Mouse (Mus musculus): ENCODE measurements at regions not wholly inside any gene's neighbourhood (a gene's known extent, or its start where the extent isn't known, plus 50 kb on each side); places are given as distances from the start of the nearest gene placed in this dataset.

GRCm38 (mm10) chr8:113250264-113250663 lies 385.1 kb upstream of the Mon1b start:
- DNase-seq (ENCODE audit: low spot score): no peak

- DNase-seq (ENCODE audit: low spot score): no peak
Measured at GRCm38 (mm10) chr8:113254076-113254475, 381.3 kb upstream of the Mon1b start.

GRCm38 (mm10) chr8:113259477-113259876 lies 375.9 kb upstream of the Mon1b start:
- DNase-seq (ENCODE audit: low spot score): no peak

GRCm38 (mm10) chr8:113263296-113263695 lies 372.1 kb upstream of the Mon1b start:
- no peak for DNase-seq (ENCODE audit: low spot score)

- DNase-seq (ENCODE audit: low spot score): no peak
Measured at GRCm38 (mm10) chr8:113271262-113271661, 364.1 kb upstream of the Mon1b start.

- no peak for DNase-seq (ENCODE audit: low spot score)
Measured at GRCm38 (mm10) chr8:113300273-113300843, 335.0 kb upstream of the Mon1b start.

- DNase-seq (ENCODE audit: low spot score): peak; percentile 10
Measured at GRCm38 (mm10) chr8:113303426-113303825, 332.0 kb upstream of the Mon1b start.

GRCm38 (mm10) chr8:113317169-113317568 lies 318.2 kb upstream of the Mon1b start:
- DNase-seq (ENCODE audit: low spot score): peak; percentile 5

GRCm38 (mm10) chr8:113331576-113331975 lies 303.8 kb upstream of the Mon1b start:
- no peak for DNase-seq (ENCODE audit: low spot score)

GRCm38 (mm10) chr8:113341306-113341705 lies 294.1 kb upstream of the Mon1b start:
- DNase-seq (ENCODE audit: low spot score): no peak

- no peak for DNase-seq (ENCODE audit: low spot score)
Measured at GRCm38 (mm10) chr8:113361900-113362299, 273.5 kb upstream of the Mon1b start.

- DNase-seq (ENCODE audit: low spot score): no peak
Measured at GRCm38 (mm10) chr8:113364181-113364580, 271.2 kb upstream of the Mon1b start.

- no peak for DNase-seq (ENCODE audit: low spot score)
Measured at GRCm38 (mm10) chr8:113383517-113383916, 251.9 kb upstream of the Mon1b start.

GRCm38 (mm10) chr8:113383974-113384373 lies 251.4 kb upstream of the Mon1b start:
- DNase-seq (ENCODE audit: low spot score): no peak

- no peak for DNase-seq (ENCODE audit: low spot score)
Measured at GRCm38 (mm10) chr8:113389504-113389903, 245.9 kb upstream of the Mon1b start.

- DNase-seq (ENCODE audit: low spot score): no peak
Measured at GRCm38 (mm10) chr8:113390038-113390437, 245.3 kb upstream of the Mon1b start.

- DNase-seq (ENCODE audit: low spot score): no peak
Measured at GRCm38 (mm10) chr8:113394319-113394718, 241.1 kb upstream of the Mon1b start.

GRCm38 (mm10) chr8:113405158-113405557 lies 230.2 kb upstream of the Mon1b start:
- DNase-seq (ENCODE audit: low spot score): no peak

GRCm38 (mm10) chr8:113419352-113419751 lies 216.0 kb upstream of the Mon1b start:
- DNase-seq (ENCODE audit: low spot score): peak; percentile 6

- DNase-seq (ENCODE audit: low spot score): no peak
Measured at GRCm38 (mm10) chr8:113422651-113423050, 212.7 kb upstream of the Mon1b start.

- no peak for DNase-seq (ENCODE audit: low spot score)
Measured at GRCm38 (mm10) chr8:113439088-113439487, 196.3 kb upstream of the Mon1b start.

GRCm38 (mm10) chr8:113454022-113454421 lies 181.4 kb upstream of the Mon1b start:
- DNase-seq (ENCODE audit: low spot score): no peak

- DNase-seq (ENCODE audit: low spot score): no peak
Measured at GRCm38 (mm10) chr8:113464625-113465024, 170.8 kb upstream of the Mon1b start.

GRCm38 (mm10) chr8:113465156-113465555 lies 170.2 kb upstream of the Mon1b start:
- peak; percentile 19 for DNase-seq (ENCODE audit: low spot score)

GRCm38 (mm10) chr8:113466683-113467082 lies 168.7 kb upstream of the Mon1b start:
- no peak for DNase-seq (ENCODE audit: low spot score)
